Mouse (Mus musculus): ENCODE results near the gene Gfap. TPM values are rescaled to one million over a fixed set of nuclear protein-coding genes. Genes with fewer than 3 reads are reported as not detected.

Gfap gene
- polyA plus RNA-seq (2012; rRNA removed), result 207 and 211 TPM in 2 replicates

DNA sequence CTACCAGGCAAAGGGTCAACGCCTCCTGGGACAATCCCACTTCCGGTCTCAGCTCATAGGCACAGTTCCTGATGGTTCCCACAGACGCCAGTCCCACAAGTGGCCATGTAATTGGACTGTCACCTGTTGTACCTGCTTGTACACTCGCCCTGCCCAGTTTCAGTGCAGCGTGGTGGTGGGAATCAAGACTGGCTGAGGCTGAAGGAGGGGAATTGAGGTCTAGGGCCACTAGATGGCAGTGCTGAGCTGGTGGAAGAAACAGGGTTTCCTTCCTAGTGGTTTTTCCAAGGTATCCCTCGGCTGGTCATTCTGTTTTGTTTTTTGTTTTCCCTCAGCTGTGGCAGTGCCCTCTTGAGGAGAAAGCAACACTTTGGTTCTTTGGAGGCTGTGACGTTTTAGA, at the start of gene Gfap:
Gfap (minus strand) TSS at position 150 of the 400 bp plus-strand sequence.
- Histone ChIP-seq H3K4me1 (ENCODE audit: control insufficient read depth, insufficient read depth, low read length) (peaks cover 12% of the 10 kb centered on the region; the same call in 1 of the 2 replicates), H3K27me3 (ENCODE audit: control insufficient read depth, insufficient read depth, low read length) (no peaks in the 10 kb centered on the region), H3K4me3 (replicated peaks; ENCODE audit: insufficient read depth, low read depth, low read length) (no peak within 1 kb of the TSS), H3K27ac (ENCODE audit: insufficient read depth, low read length) (no peak within 1 kb of the TSS)
- TF ChIP-seq POLR2A (IDR thresholded peaks at IDR 0.05; ENCODE audit: borderline replicate concordance, insufficient read depth, low read length) (no peak), CTCF (IDR thresholded peaks at IDR 0.05; ENCODE audit: borderline replicate concordance, insufficient read depth, low read depth, low read length) (peak; percentile 95)
- WGBS, result 10% methylated on average over 7 of the region's 7 CpGs
- DNase-seq, result peak; percentile 77 to 87

DNA sequence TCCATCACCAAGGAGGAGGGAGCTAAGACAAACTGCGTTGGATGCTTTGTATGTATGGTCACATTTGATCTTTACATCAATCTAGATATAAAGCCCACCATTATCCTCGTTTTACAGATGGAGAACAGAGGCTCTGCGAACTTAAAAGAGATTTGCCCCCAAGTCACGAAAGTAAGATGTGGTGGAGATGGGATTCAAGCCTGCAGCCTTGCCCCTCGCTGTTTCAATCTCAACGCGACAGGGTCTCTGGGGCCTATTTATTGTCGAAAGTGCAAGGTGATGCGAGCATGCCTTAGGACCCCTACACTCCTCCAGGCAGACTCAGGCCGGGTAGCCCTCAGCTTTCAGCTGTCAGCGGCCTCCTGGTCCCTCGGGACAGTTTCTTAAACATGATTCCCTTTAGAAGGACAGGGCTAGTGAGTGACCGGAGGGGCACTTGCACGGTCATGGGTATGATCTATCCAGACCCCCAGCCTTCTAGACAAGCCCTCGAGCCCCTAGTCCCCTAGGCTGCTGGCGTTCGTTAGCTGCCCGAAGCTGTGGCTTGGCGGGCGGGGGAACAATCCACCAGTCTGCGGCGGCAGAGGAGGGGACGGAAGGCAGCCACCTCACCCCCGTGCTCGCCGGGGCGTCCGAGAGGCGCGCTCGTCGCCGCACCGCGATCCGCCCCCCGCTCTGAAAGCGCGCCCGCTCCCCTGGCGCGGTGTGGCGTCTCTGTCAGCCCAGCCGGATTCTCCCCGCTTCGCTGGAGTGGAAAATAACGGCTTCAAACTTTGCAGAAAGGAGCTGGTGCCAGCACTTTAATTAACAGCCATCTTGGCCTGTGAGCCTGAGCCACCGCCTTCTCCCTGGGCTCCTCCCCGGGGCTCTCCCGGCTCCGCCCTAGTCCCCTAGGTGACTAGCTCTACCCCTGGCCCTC, 47.6 kb upstream of the Gfap start:
- no peaks in the 10 kb centered on the region; the same call in 1 of the 2 replicates for H3K27me3 ChIP-seq (ENCODE audit: control insufficient read depth, insufficient read depth, low read length)
- DNase-seq, result peak; percentile 23 to 26
- TF ChIP-seq POLR2A (IDR thresholded peaks at IDR 0.05; ENCODE audit: borderline replicate concordance, insufficient read depth, low read length) (no peak), CTCF (IDR thresholded peaks at IDR 0.05; ENCODE audit: borderline replicate concordance, insufficient read depth, low read depth, low read length) (no peak)
- WGBS, result 10% methylated on average over 51 of the region's 51 CpGs
- peak overlapping the region; percentile 25 for H3K4me3 ChIP-seq (replicated peaks; ENCODE audit: insufficient read depth, low read depth, low read length)
- H3K4me1 ChIP-seq (ENCODE audit: control insufficient read depth, insufficient read depth, low read length), result no peaks in the 10 kb centered on the region
- no peak overlapping the region for H3K27ac ChIP-seq (ENCODE audit: insufficient read depth, low read length)

DNA sequence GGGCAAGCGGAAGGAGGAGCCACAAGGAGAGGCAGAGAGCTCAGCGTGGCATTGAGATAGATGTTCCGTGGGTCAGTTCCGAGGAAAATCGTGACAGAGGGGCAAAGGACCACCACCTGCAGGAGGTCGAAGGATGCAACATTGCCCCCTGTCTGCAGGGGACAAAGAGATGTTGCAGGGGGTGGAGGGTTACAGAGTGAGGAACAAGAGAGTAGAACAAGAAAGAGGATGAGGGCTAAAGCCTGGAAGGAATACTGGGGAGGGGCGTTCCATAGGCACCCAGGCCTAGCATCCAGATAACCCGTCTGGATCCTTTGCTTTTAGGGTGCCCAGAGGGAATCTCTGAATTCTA, 46.3 kb upstream of the Gfap start:
- 18% methylated on average over 8 of the region's 8 CpGs for WGBS
- Histone ChIP-seq H3K27ac (ENCODE audit: insufficient read depth, low read length) (no peak overlapping the region), H3K27me3 (ENCODE audit: control insufficient read depth, insufficient read depth, low read length) (no peaks in the 10 kb centered on the region; the same call in 1 of the 2 replicates), H3K4me3 (replicated peaks; ENCODE audit: insufficient read depth, low read depth, low read length) (no peak overlapping the region), H3K4me1 (ENCODE audit: control insufficient read depth, insufficient read depth, low read length) (no peaks in the 10 kb centered on the region)
- no peak for DNase-seq
- TF ChIP-seq CTCF (IDR thresholded peaks at IDR 0.05; ENCODE audit: borderline replicate concordance, insufficient read depth, low read depth, low read length) (no peak), POLR2A (IDR thresholded peaks at IDR 0.05; ENCODE audit: borderline replicate concordance, insufficient read depth, low read length) (no peak)

DNA sequence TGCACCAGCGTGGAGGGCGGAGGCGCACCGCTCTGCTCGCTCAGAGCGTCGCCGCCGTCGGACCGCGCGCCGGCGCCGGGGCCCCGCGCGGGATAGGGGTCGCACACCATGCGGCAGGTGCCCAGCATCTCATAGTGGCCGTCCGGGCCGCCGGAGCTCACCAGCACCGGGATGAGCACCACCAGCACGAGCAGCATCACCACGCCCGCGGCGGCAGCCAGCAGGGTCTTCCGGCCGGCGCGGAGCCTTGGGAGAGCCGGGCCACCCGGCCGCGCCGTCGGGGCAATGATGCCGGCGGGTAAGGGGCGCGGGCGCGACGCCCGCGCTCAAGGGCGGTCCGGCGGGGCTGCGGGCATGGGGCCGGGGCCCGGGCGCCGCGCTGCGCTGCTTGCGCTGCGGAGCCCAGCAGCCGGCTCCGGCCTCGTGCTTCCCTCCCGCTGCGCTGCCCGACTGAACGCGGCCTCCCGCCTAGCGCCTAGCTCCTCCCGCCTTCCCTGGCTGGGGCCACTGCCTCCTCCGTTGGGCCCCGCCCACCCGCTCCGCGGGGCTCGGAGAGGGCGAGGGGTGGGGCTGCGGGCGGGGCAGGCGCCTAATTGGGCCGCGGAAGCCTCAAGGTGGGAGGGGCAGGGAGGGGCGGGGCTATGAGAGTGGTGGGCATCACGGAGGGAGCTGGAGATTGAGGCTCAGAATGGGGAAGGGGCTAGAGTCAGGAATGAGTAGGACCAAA, 45.7 kb upstream of the Gfap start, which contains the start of gene C1ql1:
C1ql1 (minus strand) TSS at position 424 of the 727 bp plus-strand sequence.
- H3K4me3 ChIP-seq (replicated peaks; ENCODE audit: insufficient read depth, low read depth, low read length), result no peak within 1 kb of the TSS
- H3K27ac ChIP-seq (ENCODE audit: insufficient read depth, low read length), result no peak within 1 kb of the TSS
- DNase-seq, result peak; percentile 41 to 58
- no peaks in the 10 kb centered on the region; the same call in 1 of the 2 replicates for H3K27me3 ChIP-seq (ENCODE audit: control insufficient read depth, insufficient read depth, low read length)
- TF ChIP-seq POLR2A (IDR thresholded peaks at IDR 0.05; ENCODE audit: borderline replicate concordance, insufficient read depth, low read length) (no peak), CTCF (IDR thresholded peaks at IDR 0.05; ENCODE audit: borderline replicate concordance, insufficient read depth, low read depth, low read length) (no peak)
- no peaks in the 10 kb centered on the region for H3K4me1 ChIP-seq (ENCODE audit: control insufficient read depth, insufficient read depth, low read length)
- 1% methylated on average over 86 of the region's 87 CpGs for WGBS

DNA sequence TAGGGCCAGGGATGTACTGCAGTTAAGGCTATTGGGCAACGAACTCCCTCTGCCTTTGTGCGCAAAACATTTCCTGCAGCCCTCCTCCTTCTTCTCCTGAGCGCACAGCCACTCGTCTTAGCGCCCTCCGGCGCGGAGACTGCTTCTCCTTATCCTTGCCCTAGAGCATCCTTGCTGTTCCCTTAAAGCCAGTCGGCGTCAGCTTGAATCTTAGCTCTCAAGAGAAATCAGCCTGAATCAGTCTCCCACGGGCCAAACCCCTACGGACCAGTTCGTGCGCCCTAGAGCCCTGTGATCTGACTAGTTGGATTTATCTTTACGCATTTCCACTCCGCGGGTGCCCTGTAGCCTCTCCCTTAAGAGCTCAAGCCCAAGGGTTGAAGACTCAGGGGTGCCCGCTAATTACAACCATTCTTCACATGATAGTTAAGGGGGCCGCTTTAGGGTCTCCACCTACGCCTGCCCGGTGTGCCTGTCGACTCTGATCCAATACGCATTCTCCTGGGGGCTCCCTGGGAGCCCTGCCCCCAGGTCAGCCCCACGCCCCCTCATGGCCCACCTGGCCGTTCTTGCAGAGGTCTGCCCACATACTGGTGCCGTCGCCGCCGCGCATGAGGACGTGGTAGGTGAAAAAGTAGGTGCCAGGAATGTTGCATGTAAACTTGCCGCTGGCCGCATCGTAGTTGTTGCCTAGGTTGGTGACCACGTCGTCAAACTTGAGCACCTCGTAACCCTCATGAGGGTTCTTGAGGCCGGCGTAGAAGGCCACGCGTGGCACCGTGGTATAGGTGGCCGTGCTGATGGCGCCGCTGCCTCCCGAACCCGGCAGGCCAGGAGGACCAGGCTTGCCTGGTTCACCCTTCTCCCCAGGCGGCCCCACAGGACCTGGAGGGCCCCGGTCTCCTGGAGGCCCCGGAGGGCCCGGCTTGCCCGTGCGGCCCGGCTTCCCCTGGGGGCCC, 44.9 kb upstream of the Gfap start:
- no peak for DNase-seq
- TF ChIP-seq CTCF (IDR thresholded peaks at IDR 0.05; ENCODE audit: borderline replicate concordance, insufficient read depth, low read depth, low read length), result no peak
- TF ChIP-seq POLR2A (IDR thresholded peaks at IDR 0.05; ENCODE audit: borderline replicate concordance, insufficient read depth, low read length), result no peak
- no peak overlapping the region for H3K4me3 ChIP-seq (replicated peaks; ENCODE audit: insufficient read depth, low read depth, low read length)
- WGBS, result 1% methylated on average over 54 of the region's 54 CpGs
- no peaks in the 10 kb centered on the region for H3K4me1 ChIP-seq (ENCODE audit: control insufficient read depth, insufficient read depth, low read length)
- no peaks in the 10 kb centered on the region; the same call in 1 of the 2 replicates for H3K27me3 ChIP-seq (ENCODE audit: control insufficient read depth, insufficient read depth, low read length)
- H3K27ac ChIP-seq (ENCODE audit: insufficient read depth, low read length), result no peak overlapping the region

DNA sequence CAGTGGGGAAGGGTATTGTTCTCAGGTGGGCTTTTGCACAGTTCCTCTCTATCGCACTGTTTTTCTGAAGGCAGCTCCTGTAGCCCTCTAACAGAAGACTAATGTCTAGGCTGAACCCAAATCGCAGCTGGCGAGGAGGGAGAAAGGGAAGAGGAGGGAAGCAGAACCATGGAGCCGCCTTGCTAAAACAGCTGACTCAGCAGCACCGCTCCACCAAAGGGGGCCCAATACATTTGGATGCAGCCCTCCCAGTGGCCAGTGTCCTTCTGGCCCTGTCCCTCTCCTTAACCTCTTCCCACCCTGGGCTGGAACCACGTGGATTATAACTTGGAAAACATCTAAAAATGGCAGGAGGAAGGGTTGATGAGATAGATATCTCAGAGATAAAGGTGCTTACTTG, 40.5 kb upstream of the Gfap start:
- Histone ChIP-seq H3K27me3 (ENCODE audit: control insufficient read depth, insufficient read depth, low read length) (no peaks in the 10 kb centered on the region; the same call in 1 of the 2 replicates), H3K4me1 (ENCODE audit: control insufficient read depth, insufficient read depth, low read length) (no peaks in the 10 kb centered on the region), H3K4me3 (replicated peaks; ENCODE audit: insufficient read depth, low read depth, low read length) (no peak overlapping the region), H3K27ac (ENCODE audit: insufficient read depth, low read length) (no peak overlapping the region)
- 64% methylated on average over 6 of the region's 6 CpGs for WGBS
- TF ChIP-seq CTCF (IDR thresholded peaks at IDR 0.05; ENCODE audit: borderline replicate concordance, insufficient read depth, low read depth, low read length) (no peak), POLR2A (IDR thresholded peaks at IDR 0.05; ENCODE audit: borderline replicate concordance, insufficient read depth, low read length) (no peak)
- no peak for DNase-seq

Measured in cerebellum, adult 2 months (tissue).